Mouse (Mus musculus): ENCODE results near the gene Agr3. TPM values are rescaled to one million over a fixed set of nuclear protein-coding genes. Genes with fewer than 3 reads are reported as not detected.

The Agr3 gene
- polyA plus RNA-seq, 1 experiment from 2014 or later, result not detected

DNA sequence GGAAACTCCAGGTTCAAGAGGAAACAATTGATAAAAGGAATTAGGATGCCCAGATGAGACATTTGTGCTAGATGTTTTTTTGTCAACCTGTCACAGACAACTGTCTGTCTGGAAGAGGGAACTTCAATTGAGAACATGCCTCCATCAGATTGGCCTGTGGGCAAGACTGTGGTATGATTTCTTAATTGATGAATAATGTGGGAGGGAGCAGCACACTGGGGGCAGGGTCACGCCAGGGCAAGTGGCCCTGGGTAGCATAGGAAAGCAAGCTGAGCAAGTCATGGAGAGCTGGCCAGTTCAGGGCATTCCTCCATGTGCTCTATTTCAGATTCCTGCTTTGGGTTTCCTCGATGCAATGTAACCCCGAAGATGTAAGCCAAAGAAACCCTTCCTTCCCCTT, 50.5 kb downstream of the Agr3 start:
- Histone ChIP-seq H3K4me2 (replicated peaks; ENCODE audit: low read depth, low read length) (no peak overlapping the region), H3K27ac (ENCODE audit: low read depth, low read length) (no peak overlapping the region), H3K27me3 (ENCODE audit: control insufficient read depth, insufficient read depth, low read length) (no peaks in the 10 kb centered on the region), H3K4me3 (ENCODE audit: low read length) (no peak overlapping the region), H3K4me1 (ENCODE audit: control insufficient read depth, insufficient read depth, low read length) (no peaks in the 10 kb centered on the region), H3K36me3 (ENCODE audit: control insufficient read depth, insufficient read depth, low read length) (no peaks in the 10 kb centered on the region), H3K9me3 (ENCODE audit: control insufficient read depth, low read length) (no peaks in the 10 kb centered on the region), H3K9ac (ENCODE audit: low read depth, low read length) (no peak overlapping the region)
- 85% methylated on average over 3 of the region's 3 CpGs for WGBS
- ATAC-seq (ENCODE audit: low FRiP score, low TSS enrichment), result no peak

DNA sequence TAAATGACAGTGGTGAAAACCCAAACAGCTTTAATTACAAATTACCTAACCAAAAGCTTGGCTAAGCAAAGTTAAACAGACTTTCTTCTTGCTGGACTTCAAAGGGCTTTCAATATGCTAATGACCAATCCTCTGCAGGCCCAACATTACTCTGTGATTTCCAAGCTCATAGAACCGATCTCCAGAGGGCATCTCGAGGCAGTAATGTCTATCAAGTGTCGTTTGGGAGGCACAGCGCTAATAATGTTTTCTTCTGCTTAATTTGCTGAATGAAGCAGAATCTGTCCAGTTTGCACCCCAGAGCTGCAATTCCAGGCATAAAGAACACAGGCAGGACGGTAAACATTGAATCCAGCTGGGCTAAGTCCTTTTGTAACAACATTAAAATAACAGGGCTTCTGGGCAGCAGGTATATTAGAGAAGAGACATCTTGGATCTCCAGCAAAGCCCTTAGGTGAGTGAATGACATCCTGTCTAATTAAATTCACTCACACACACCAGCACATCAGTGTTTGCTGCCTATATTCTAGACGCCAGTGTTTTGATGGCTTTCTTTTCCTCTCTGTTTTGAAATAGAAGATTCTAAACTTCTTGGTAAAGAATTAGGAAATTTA, 52.3 kb downstream of the Agr3 start:
- no peaks in the 10 kb centered on the region for H3K9me3 ChIP-seq (ENCODE audit: control insufficient read depth, low read length)
- no peak overlapping the region for H3K9ac ChIP-seq (ENCODE audit: low read depth, low read length)
- no peak overlapping the region for H3K27ac ChIP-seq (ENCODE audit: low read depth, low read length)
- H3K4me3 ChIP-seq (ENCODE audit: low read length), result no peak overlapping the region
- no peaks in the 10 kb centered on the region for H3K4me1 ChIP-seq (ENCODE audit: control insufficient read depth, insufficient read depth, low read length)
- H3K36me3 ChIP-seq (ENCODE audit: control insufficient read depth, insufficient read depth, low read length), result no peaks in the 10 kb centered on the region
- WGBS, result 35% methylated on average over 6 of the region's 6 CpGs
- H3K4me2 ChIP-seq (replicated peaks; ENCODE audit: low read depth, low read length), result no peak overlapping the region
- H3K27me3 ChIP-seq (ENCODE audit: control insufficient read depth, insufficient read depth, low read length), result no peaks in the 10 kb centered on the region
- ATAC-seq (ENCODE audit: low FRiP score, low TSS enrichment), result no peak

DNA sequence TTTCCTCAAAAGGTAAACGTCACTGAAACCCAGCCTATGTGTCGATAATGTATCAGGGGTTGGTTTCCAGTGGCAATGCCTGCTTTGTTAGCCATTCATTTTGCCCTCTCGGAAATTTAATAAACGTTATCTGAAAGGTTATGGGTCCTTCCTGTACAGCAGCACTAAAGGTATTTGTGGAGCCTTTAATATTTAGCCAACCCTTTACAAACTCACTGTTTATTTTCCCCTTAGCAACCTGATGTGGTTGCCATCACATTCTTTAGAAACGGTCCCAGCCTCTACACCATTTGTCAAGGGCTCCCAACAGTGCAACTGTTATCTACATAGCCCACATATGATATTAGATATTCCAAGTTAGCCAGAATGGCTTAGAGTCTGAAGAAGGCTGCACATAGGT, 54.2 kb downstream of the Agr3 start:
- 81% methylated on average over 5 of the region's 5 CpGs for WGBS
- H3K36me3 ChIP-seq (ENCODE audit: control insufficient read depth, insufficient read depth, low read length), result no peaks in the 10 kb centered on the region
- no peak overlapping the region for H3K4me3 ChIP-seq (ENCODE audit: low read length)
- H3K4me1 ChIP-seq (ENCODE audit: control insufficient read depth, insufficient read depth, low read length), result no peaks in the 10 kb centered on the region
- no peak overlapping the region for H3K9ac ChIP-seq (ENCODE audit: low read depth, low read length)
- no peaks in the 10 kb centered on the region for H3K9me3 ChIP-seq (ENCODE audit: control insufficient read depth, low read length)
- no peaks in the 10 kb centered on the region for H3K27me3 ChIP-seq (ENCODE audit: control insufficient read depth, insufficient read depth, low read length)
- H3K27ac ChIP-seq (ENCODE audit: low read depth, low read length), result no peak overlapping the region
- no peak for ATAC-seq (ENCODE audit: low FRiP score, low TSS enrichment)
- no peak overlapping the region for H3K4me2 ChIP-seq (replicated peaks; ENCODE audit: low read depth, low read length)

DNA sequence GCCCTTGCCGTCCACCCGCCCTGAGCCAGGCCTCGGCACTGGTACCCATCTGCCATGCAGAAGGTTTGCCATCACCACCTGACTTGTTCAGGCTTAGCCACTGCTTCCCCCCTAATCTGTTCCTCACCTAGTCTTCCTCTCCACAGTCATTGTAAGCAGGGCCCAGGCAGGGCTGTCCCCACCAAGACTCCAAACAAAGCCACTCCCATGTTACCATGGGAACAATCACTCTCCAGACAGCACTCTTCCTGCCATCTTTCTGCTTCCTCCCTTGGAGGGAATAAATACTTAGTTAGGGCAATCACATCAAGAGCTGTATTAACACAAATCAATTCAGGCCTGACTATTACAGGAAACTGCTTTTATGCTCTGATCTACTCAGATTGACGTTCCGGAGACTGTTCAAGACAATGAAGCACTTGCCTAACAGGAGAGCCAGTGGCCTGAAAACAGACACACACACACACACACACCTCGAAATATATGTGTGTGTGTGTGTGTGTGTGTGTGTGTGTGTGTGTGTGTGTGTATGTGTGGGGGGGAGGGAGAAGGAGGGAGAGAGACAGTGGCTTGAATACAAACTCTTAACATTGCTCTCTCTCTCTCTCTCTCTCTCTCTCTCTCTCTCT, 56.4 kb downstream of the Agr3 start:
- Histone ChIP-seq H3K4me2 (replicated peaks; ENCODE audit: low read depth, low read length) (no peak overlapping the region), H3K9me3 (ENCODE audit: control insufficient read depth, low read length) (no peaks in the 10 kb centered on the region), H3K27me3 (ENCODE audit: control insufficient read depth, insufficient read depth, low read length) (no peaks in the 10 kb centered on the region), H3K36me3 (ENCODE audit: control insufficient read depth, insufficient read depth, low read length) (no peaks in the 10 kb centered on the region), H3K9ac (ENCODE audit: low read depth, low read length) (no peak overlapping the region), H3K4me3 (ENCODE audit: low read length) (no peak overlapping the region), H3K27ac (ENCODE audit: low read depth, low read length) (no peak overlapping the region), H3K4me1 (ENCODE audit: control insufficient read depth, insufficient read depth, low read length) (no peaks in the 10 kb centered on the region)
- ATAC-seq (ENCODE audit: low FRiP score, low TSS enrichment), result peak; percentile 92
- WGBS, result 45% methylated on average over 6 of the region's 6 CpGs

DNA sequence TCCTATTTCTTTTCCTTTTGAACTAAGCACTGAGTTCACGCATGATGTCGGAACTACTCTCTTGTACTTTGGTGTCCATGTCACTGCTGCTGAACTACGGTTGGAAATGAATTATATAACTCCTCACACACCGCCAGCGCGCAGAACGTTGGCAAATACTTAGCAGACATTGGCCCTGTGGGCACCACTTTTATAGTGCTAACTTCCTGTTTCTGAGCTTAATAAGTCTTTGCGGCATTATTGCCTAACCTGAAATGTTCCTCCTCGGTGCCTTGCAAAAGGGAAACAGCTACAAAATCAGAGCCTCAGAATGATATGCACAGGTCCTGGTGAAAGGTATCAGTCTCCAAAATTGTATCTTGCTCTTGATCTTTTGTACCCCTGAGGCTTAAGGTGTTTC, 58.1 kb downstream of the Agr3 start:
- Histone ChIP-seq H3K27ac (ENCODE audit: low read depth, low read length) (no peak overlapping the region), H3K9ac (ENCODE audit: low read depth, low read length) (no peak overlapping the region), H3K4me2 (replicated peaks; ENCODE audit: low read depth, low read length) (no peak overlapping the region), H3K36me3 (ENCODE audit: control insufficient read depth, insufficient read depth, low read length) (no peaks in the 10 kb centered on the region), H3K9me3 (ENCODE audit: control insufficient read depth, low read length) (no peaks in the 10 kb centered on the region), H3K4me3 (ENCODE audit: low read length) (no peak overlapping the region), H3K27me3 (ENCODE audit: control insufficient read depth, insufficient read depth, low read length) (no peaks in the 10 kb centered on the region), H3K4me1 (ENCODE audit: control insufficient read depth, insufficient read depth, low read length) (no peaks in the 10 kb centered on the region)
- no peak for ATAC-seq (ENCODE audit: low FRiP score, low TSS enrichment)
- 88% methylated on average over 9 of the region's 9 CpGs for WGBS

DNA sequence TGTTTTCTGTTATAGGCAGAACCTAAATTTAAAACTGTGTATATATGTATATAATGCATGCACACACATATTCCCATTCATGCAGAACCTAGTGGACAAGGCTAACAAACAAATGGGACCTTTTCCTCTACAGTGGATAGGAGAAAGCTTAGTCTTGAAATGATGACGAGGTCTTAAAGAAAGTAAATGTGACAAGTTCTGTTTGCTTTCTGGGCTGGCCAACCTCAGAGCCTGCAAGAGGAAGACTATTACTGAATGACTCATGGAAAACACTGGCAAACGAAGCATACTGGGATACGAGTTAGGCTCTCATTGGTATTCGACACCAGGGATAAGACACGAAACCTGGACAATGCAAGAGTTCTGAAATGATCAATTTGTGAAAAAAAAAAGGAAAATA, 59.3 kb downstream of the Agr3 start:
- Histone ChIP-seq H3K27ac (ENCODE audit: low read depth, low read length) (no peak overlapping the region), H3K27me3 (ENCODE audit: control insufficient read depth, insufficient read depth, low read length) (no peaks in the 10 kb centered on the region), H3K4me3 (ENCODE audit: low read length) (no peak overlapping the region), H3K4me2 (replicated peaks; ENCODE audit: low read depth, low read length) (no peak overlapping the region), H3K9me3 (ENCODE audit: control insufficient read depth, low read length) (no peaks in the 10 kb centered on the region), H3K4me1 (ENCODE audit: control insufficient read depth, insufficient read depth, low read length) (no peaks in the 10 kb centered on the region), H3K9ac (ENCODE audit: low read depth, low read length) (no peak overlapping the region), H3K36me3 (ENCODE audit: control insufficient read depth, insufficient read depth, low read length) (no peaks in the 10 kb centered on the region)
- WGBS, result 94% methylated on average over 5 of the region's 5 CpGs
- no peak for ATAC-seq (ENCODE audit: low FRiP score, low TSS enrichment)

DNA sequence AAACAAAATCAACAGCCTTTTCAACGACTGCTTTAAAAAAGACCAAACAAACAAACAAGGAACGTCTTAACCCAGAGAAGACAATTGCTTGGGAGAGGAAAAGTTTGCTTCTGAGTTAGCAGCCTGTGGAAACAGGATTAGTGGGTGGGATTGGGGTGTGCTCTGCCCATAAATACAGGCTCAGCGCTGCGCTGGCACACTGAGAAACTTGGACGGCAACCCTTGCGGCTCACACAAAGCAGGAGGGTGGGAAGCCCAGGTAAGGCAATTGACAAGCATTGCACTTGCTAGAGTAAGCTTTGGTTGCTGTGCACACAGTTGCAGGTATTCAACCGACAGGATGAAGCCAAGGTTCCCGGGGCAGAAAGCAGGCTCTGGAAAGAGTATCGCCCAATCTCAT, 67.3 kb downstream of the Agr3 start, which contains the start of gene Agr2:
TSS of gene Agr2 (plus strand) at position 197 of the 400 bp plus-strand sequence.
- H3K4me3 ChIP-seq (ENCODE audit: low read length), result no peak within 1 kb of the TSS
- H3K27ac ChIP-seq (ENCODE audit: low read depth, low read length), result no peak within 1 kb of the TSS
- peaks cover 11% of the 10 kb centered on the region; the same call in 1 of the 2 replicates for H3K4me1 ChIP-seq (ENCODE audit: control insufficient read depth, insufficient read depth, low read length)
- no peaks in the 10 kb centered on the region for H3K9me3 ChIP-seq (ENCODE audit: control insufficient read depth, low read length)
- no peak within 1 kb of the TSS for H3K9ac ChIP-seq (ENCODE audit: low read depth, low read length)
- no peaks in the 10 kb centered on the region for H3K27me3 ChIP-seq (ENCODE audit: control insufficient read depth, insufficient read depth, low read length)
- 53% methylated on average over 9 of the region's 9 CpGs for WGBS
- H3K36me3 ChIP-seq (ENCODE audit: control insufficient read depth, insufficient read depth, low read length), result no peaks in the 10 kb centered on the region
- no peak within 1 kb of the TSS for H3K4me2 ChIP-seq (replicated peaks; ENCODE audit: low read depth, low read length)
- ATAC-seq (ENCODE audit: low FRiP score, low TSS enrichment), result no peak

DNA sequence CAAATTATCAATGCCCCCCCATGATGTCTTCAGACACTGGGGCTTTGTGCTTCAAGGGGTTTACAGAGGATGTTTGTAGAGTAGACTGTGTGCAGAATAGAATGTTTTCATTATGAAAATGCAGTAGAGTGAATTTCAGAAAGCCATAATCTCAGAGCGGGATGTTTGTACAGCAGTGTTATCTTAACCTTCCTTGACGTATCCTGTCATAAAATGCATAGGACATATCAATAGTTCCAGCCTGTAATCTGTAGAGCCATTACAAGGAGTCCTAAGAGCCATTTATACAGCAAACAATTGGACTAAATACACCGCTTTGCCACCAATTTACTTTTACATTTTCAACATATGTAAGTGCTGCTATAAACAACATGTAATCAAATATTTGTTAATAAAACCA, 68.2 kb downstream of the Agr3 start:
- no peaks in the 10 kb centered on the region for H3K9me3 ChIP-seq (ENCODE audit: control insufficient read depth, low read length)
- no peak overlapping the region for H3K4me3 ChIP-seq (ENCODE audit: low read length)
- no peak overlapping the region for H3K4me2 ChIP-seq (replicated peaks; ENCODE audit: low read depth, low read length)
- no peak overlapping the region for H3K27ac ChIP-seq (ENCODE audit: low read depth, low read length)
- H3K9ac ChIP-seq (ENCODE audit: low read depth, low read length), result no peak overlapping the region
- H3K36me3 ChIP-seq (ENCODE audit: control insufficient read depth, insufficient read depth, low read length), result no peaks in the 10 kb centered on the region
- H3K4me1 ChIP-seq (ENCODE audit: control insufficient read depth, insufficient read depth, low read length), result peaks cover 15% of the 10 kb centered on the region; the same call in 1 of the 2 replicates
- no peaks in the 10 kb centered on the region for H3K27me3 ChIP-seq (ENCODE audit: control insufficient read depth, insufficient read depth, low read length)
- ATAC-seq (ENCODE audit: low FRiP score, low TSS enrichment), result no peak
- WGBS, result 58% methylated on average over 3 of the region's 3 CpGs

DNA sequence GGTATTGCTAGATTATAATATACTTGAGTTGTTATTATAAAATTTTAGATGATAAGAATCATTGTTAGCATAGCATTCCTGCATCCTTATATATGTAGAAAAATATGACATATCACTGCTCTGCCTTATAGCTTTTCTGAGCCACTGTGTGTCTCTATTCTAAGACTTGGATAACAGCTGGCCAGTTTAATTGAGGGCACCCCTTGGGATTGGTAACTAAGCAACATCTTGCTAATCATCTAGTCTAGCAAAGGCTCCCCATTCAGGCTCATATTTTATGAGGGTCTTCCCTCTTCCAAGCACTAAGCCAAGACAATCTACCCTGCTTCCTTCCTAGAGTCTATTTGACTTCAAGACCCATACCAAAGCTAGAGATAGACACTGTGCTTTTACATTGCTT, 68.7 kb downstream of the Agr3 start:
- Histone ChIP-seq H3K9ac (ENCODE audit: low read depth, low read length) (no peak overlapping the region), H3K4me2 (replicated peaks; ENCODE audit: low read depth, low read length) (no peak overlapping the region), H3K9me3 (ENCODE audit: control insufficient read depth, low read length) (no peaks in the 10 kb centered on the region), H3K27ac (ENCODE audit: low read depth, low read length) (no peak overlapping the region), H3K36me3 (ENCODE audit: control insufficient read depth, insufficient read depth, low read length) (no peaks in the 10 kb centered on the region), H3K27me3 (ENCODE audit: control insufficient read depth, insufficient read depth, low read length) (no peaks in the 10 kb centered on the region), H3K4me3 (ENCODE audit: low read length) (no peak overlapping the region), H3K4me1 (ENCODE audit: control insufficient read depth, insufficient read depth, low read length) (peaks cover 15% of the 10 kb centered on the region; the same call in 1 of the 2 replicates)
- ATAC-seq (ENCODE audit: low FRiP score, low TSS enrichment), result no peak
